Mouse (Mus musculus): Measurements from ENCODE around the gene Gm21883.
"Not testable (repeated sequence)": the region's sequence is repeated elsewhere in the genome, so short reads cannot be mapped to it uniquely, and the experiment has no call there.

Gm21883 gene

GRCm38 (mm10) chrX:31574183-31574582 is at the start of gene Gm21883:
TSS of gene Gm21883 (minus strand) at chrX:31574283.
- not testable (repeated sequence) for DNase-seq (ENCODE audit: low spot score)

- DNase-seq (ENCODE audit: low spot score) = not testable (repeated sequence)
Observed at GRCm38 (mm10) chrX:31618820-31619219, 44.7 kb upstream of the Gm21883 start, which contains the start of gene Spin2e. TSS of gene Spin2e (minus strand) at chrX:31618920.
